Mouse (Mus musculus): ENCODE results near the gene Pcsk1n. TPM values are rescaled to one million over a fixed set of nuclear protein-coding genes. Genes with fewer than 3 reads are reported as not detected.
"Not testable (repeated sequence)": the region's sequence is repeated elsewhere in the genome, so short reads cannot be mapped to it uniquely, and the experiment has no call there.

The Pcsk1n gene
- polyA plus RNA-seq, 1 experiment from 2014 or later, result 0.17 TPM

- H3K27me3 ChIP-seq (ENCODE audit: control insufficient read depth, insufficient read depth, low read depth, low read length), result no peaks in the 10 kb centered on the region
- no peak overlapping the region for H3K4me3 ChIP-seq (ENCODE audit: low read depth, low read length)
- H3K4me2 ChIP-seq (ENCODE audit: low read depth, low read length), result no peak overlapping the region
- WGBS (ENCODE audit: insufficient replicate concordance), result 71% methylated on average over 5 of the region's 5 CpGs
- H3K27ac ChIP-seq (ENCODE audit: low read length), result no peak overlapping the region
- no peak overlapping the region for H3K9ac ChIP-seq (ENCODE audit: low read depth, low read length)
- no peak for ATAC-seq (ENCODE audit: low read depth)
- no peaks in the 10 kb centered on the region for H3K36me3 ChIP-seq (ENCODE audit: control insufficient read depth, insufficient read depth)
- no peaks in the 10 kb centered on the region for H3K9me3 ChIP-seq (replicated peaks; ENCODE audit: control insufficient read depth, low read length)
- H3K4me1 ChIP-seq (ENCODE audit: control insufficient read depth, low read depth, low read length), result no peaks in the 10 kb centered on the region; the same call in 1 of the 2 replicates
Measured at GRCm38 (mm10) chrX:7904441-7904840, 15.2 kb upstream of the Pcsk1n start.

- no peak within 1 kb of the TSS for H3K9ac ChIP-seq (ENCODE audit: low read depth, low read length)
- no peak within 1 kb of the TSS for H3K4me3 ChIP-seq (ENCODE audit: low read depth, low read length)
- no peaks in the 10 kb centered on the region for H3K27me3 ChIP-seq (ENCODE audit: control insufficient read depth, insufficient read depth, low read depth, low read length)
- H3K4me1 ChIP-seq (ENCODE audit: control insufficient read depth, low read depth, low read length), result no peaks in the 10 kb centered on the region
- H3K9me3 ChIP-seq (replicated peaks; ENCODE audit: control insufficient read depth, low read length), result no peaks in the 10 kb centered on the region
- H3K27ac ChIP-seq (ENCODE audit: low read length), result no peak within 1 kb of the TSS
- no peak within 1 kb of the TSS for H3K4me2 ChIP-seq (ENCODE audit: low read depth, low read length)
- no peak for ATAC-seq (ENCODE audit: low read depth)
- no peaks in the 10 kb centered on the region for H3K36me3 ChIP-seq (ENCODE audit: control insufficient read depth, insufficient read depth)
- WGBS (ENCODE audit: insufficient replicate concordance), result 57% methylated on average over 5 of the region's 5 CpGs
Measured at GRCm38 (mm10) chrX:7907735-7908134, 11.9 kb upstream of the Pcsk1n start, which contains the start of gene Gm10491. Gene Gm10491, minus strand, starts transcription at chrX:7907835.

GRCm38 (mm10) chrX:7909242-7909641 is 10.4 kb upstream of the Pcsk1n start, which contains the start of gene Gm10490:
Gene Gm10490, plus strand, starts transcription at chrX:7909542.
- H3K27me3 ChIP-seq (ENCODE audit: control insufficient read depth, insufficient read depth, low read depth, low read length); H3K9ac ChIP-seq (ENCODE audit: low read depth, low read length); H3K4me2 ChIP-seq (ENCODE audit: low read depth, low read length); H3K27ac ChIP-seq (ENCODE audit: low read length); H3K36me3 ChIP-seq (ENCODE audit: control insufficient read depth, insufficient read depth); H3K4me3 ChIP-seq (ENCODE audit: low read depth, low read length); H3K9me3 ChIP-seq (replicated peaks; ENCODE audit: control insufficient read depth, low read length); H3K4me1 ChIP-seq (ENCODE audit: control insufficient read depth, low read depth, low read length); ATAC-seq (ENCODE audit: low read depth): not testable (repeated sequence)
- 71% methylated on average over 4 of the region's 4 CpGs for WGBS (ENCODE audit: insufficient replicate concordance)

- 49% methylated on average over 6 of the region's 6 CpGs for WGBS (ENCODE audit: insufficient replicate concordance)
- Histone ChIP-seq H3K9ac (ENCODE audit: low read depth, low read length) (no peak overlapping the region), H3K36me3 (ENCODE audit: control insufficient read depth, insufficient read depth) (no peaks in the 10 kb centered on the region), H3K27me3 (ENCODE audit: control insufficient read depth, insufficient read depth, low read depth, low read length) (no peaks in the 10 kb centered on the region), H3K4me3 (ENCODE audit: low read depth, low read length) (no peak overlapping the region), H3K4me1 (ENCODE audit: control insufficient read depth, low read depth, low read length) (no peaks in the 10 kb centered on the region), H3K27ac (ENCODE audit: low read length) (no peak overlapping the region), H3K9me3 (replicated peaks; ENCODE audit: control insufficient read depth, low read length) (no peaks in the 10 kb centered on the region), H3K4me2 (ENCODE audit: low read depth, low read length) (no peak overlapping the region)
- ATAC-seq (ENCODE audit: low read depth), result no peak
Measured at GRCm38 (mm10) chrX:7910473-7910872, 9.1 kb upstream of the Pcsk1n start.

GRCm38 (mm10) chrX:7915669-7916068 is 4.0 kb upstream of the Pcsk1n start:
- H3K4me2 ChIP-seq (ENCODE audit: low read depth, low read length); H3K4me1 ChIP-seq (ENCODE audit: control insufficient read depth, low read depth, low read length); H3K9me3 ChIP-seq (replicated peaks; ENCODE audit: control insufficient read depth, low read length); H3K36me3 ChIP-seq (ENCODE audit: control insufficient read depth, insufficient read depth); H3K4me3 ChIP-seq (ENCODE audit: low read depth, low read length); H3K27ac ChIP-seq (ENCODE audit: low read length); H3K9ac ChIP-seq (ENCODE audit: low read depth, low read length); ATAC-seq (ENCODE audit: low read depth): not testable (repeated sequence)
- H3K27me3 ChIP-seq (ENCODE audit: control insufficient read depth, insufficient read depth, low read depth, low read length), result peaks cover 19% of the 10 kb centered on the region
- WGBS (ENCODE audit: insufficient replicate concordance), result 18% methylated on average over 3 of the region's 3 CpGs

GRCm38 (mm10) chrX:7917960-7918359 is 1.7 kb upstream of the Pcsk1n start:
- H3K4me1 ChIP-seq (ENCODE audit: control insufficient read depth, low read depth, low read length); H3K27ac ChIP-seq (ENCODE audit: low read length); H3K9ac ChIP-seq (ENCODE audit: low read depth, low read length); H3K4me2 ChIP-seq (ENCODE audit: low read depth, low read length); ATAC-seq (ENCODE audit: low read depth); H3K4me3 ChIP-seq (ENCODE audit: low read depth, low read length); H3K36me3 ChIP-seq (ENCODE audit: control insufficient read depth, insufficient read depth); H3K9me3 ChIP-seq (replicated peaks; ENCODE audit: control insufficient read depth, low read length): not testable (repeated sequence)
- WGBS (ENCODE audit: insufficient replicate concordance), result 52% methylated on average over 6 of the region's 6 CpGs
- H3K27me3 ChIP-seq (ENCODE audit: control insufficient read depth, insufficient read depth, low read depth, low read length), result peaks cover 42% of the 10 kb centered on the region

GRCm38 (mm10) chrX:7922032-7922431 is 2.4 kb downstream of the Pcsk1n start:
- H3K27me3 ChIP-seq (ENCODE audit: control insufficient read depth, insufficient read depth, low read depth, low read length), result peaks cover 76% of the 10 kb centered on the region
- no peaks in the 10 kb centered on the region for H3K9me3 ChIP-seq (replicated peaks; ENCODE audit: control insufficient read depth, low read length)

GRCm38 (mm10) chrX:7926266-7926665 is 6.6 kb downstream of the Pcsk1n start:
- H3K9ac ChIP-seq (ENCODE audit: low read depth, low read length), result no peak overlapping the region
- peaks cover 70% of the 10 kb centered on the region for H3K27me3 ChIP-seq (ENCODE audit: control insufficient read depth, insufficient read depth, low read depth, low read length)
- H3K4me3 ChIP-seq (ENCODE audit: low read depth, low read length), result no peak overlapping the region
- no peaks in the 10 kb centered on the region; the same call in 1 of the 2 replicates for H3K4me1 ChIP-seq (ENCODE audit: control insufficient read depth, low read depth, low read length)
- WGBS (ENCODE audit: insufficient replicate concordance), result 55% methylated on average over 6 of the region's 6 CpGs
- no peak overlapping the region for H3K4me2 ChIP-seq (ENCODE audit: low read depth, low read length)
- no peaks in the 10 kb centered on the region for H3K36me3 ChIP-seq (ENCODE audit: control insufficient read depth, insufficient read depth)
- H3K27ac ChIP-seq (ENCODE audit: low read length), result no peak overlapping the region
- ATAC-seq (ENCODE audit: low read depth), result no peak
- H3K9me3 ChIP-seq (replicated peaks; ENCODE audit: control insufficient read depth, low read length), result no peaks in the 10 kb centered on the region

More at GRCm38 (mm10) chrX:7922032-7922431, 2.4 kb downstream of the Pcsk1n start:
- H3K9ac ChIP-seq (ENCODE audit: low read depth, low read length), result no peak overlapping the region
- WGBS (ENCODE audit: insufficient replicate concordance), result 17% methylated on average over 47 of the region's 48 CpGs
- no peak overlapping the region for H3K27ac ChIP-seq (ENCODE audit: low read length)
- ATAC-seq (ENCODE audit: low read depth), result no peak
- no peaks in the 10 kb centered on the region for H3K36me3 ChIP-seq (ENCODE audit: control insufficient read depth, insufficient read depth)
- H3K4me2 ChIP-seq (ENCODE audit: low read depth, low read length), result peak overlapping the region; percentile 9; the same call in 1 of the 2 replicates
- H3K4me3 ChIP-seq (ENCODE audit: low read depth, low read length), result no peak overlapping the region
- H3K4me1 ChIP-seq (ENCODE audit: control insufficient read depth, low read depth, low read length), result no peaks in the 10 kb centered on the region; the same call in 1 of the 2 replicates

GRCm38 (mm10) chrX:7927116-7927515 is 7.5 kb downstream of the Pcsk1n start:
- Histone ChIP-seq H3K9me3 (replicated peaks; ENCODE audit: control insufficient read depth, low read length) (no peaks in the 10 kb centered on the region), H3K4me3 (ENCODE audit: low read depth, low read length) (no peak overlapping the region), H3K4me1 (ENCODE audit: control insufficient read depth, low read depth, low read length) (no peaks in the 10 kb centered on the region; the same call in 1 of the 2 replicates), H3K9ac (ENCODE audit: low read depth, low read length) (no peak overlapping the region), H3K27me3 (ENCODE audit: control insufficient read depth, insufficient read depth, low read depth, low read length) (peaks cover 61% of the 10 kb centered on the region), H3K27ac (ENCODE audit: low read length) (no peak overlapping the region), H3K4me2 (ENCODE audit: low read depth, low read length) (no peak overlapping the region), H3K36me3 (ENCODE audit: control insufficient read depth, insufficient read depth) (no peaks in the 10 kb centered on the region)
- no peak for ATAC-seq (ENCODE audit: low read depth)
- 18% methylated on average over 10 of the region's 10 CpGs for WGBS (ENCODE audit: insufficient replicate concordance)

All from liver, embryonic 16.5 days (tissue).